Mouse (Mus musculus) bone marrow macrophage, adult 2 months (primary cell): ENCODE data around the gene Pip4k2c.
"Not testable (repeated sequence)": the region's sequence is repeated elsewhere in the genome, so short reads cannot be mapped to it uniquely, and the experiment has no call there.

ENCODE experiments used
- CTCF ChIP-seq: IDR thresholded peaks from 2 replicates; pipeline ENCODE4 v1.5.1; 2012; ENCODE audit warnings: low read depth, mild to moderate bottlenecking, low read length, moderate library complexity
- POLR2A ChIP-seq: IDR thresholded peaks from 2 replicates; pipeline ENCODE4 v1.6.1; 2012; ENCODE audit warnings: mild to moderate bottlenecking, low read depth, low read length, borderline replicate concordance

GRCm38 (mm10) chr10:127162771-127163261 lies 48.6 kb downstream of the Pip4k2c start:
- not testable (repeated sequence) for TF ChIP-seq POLR2A, CTCF
